Mouse (Mus musculus): ENCODE measurements at regions not wholly inside any gene's neighbourhood (a gene's known extent, or its start where the extent isn't known, plus 50 kb on each side); places are given as distances from the start of the nearest gene placed in this dataset.

DNA sequence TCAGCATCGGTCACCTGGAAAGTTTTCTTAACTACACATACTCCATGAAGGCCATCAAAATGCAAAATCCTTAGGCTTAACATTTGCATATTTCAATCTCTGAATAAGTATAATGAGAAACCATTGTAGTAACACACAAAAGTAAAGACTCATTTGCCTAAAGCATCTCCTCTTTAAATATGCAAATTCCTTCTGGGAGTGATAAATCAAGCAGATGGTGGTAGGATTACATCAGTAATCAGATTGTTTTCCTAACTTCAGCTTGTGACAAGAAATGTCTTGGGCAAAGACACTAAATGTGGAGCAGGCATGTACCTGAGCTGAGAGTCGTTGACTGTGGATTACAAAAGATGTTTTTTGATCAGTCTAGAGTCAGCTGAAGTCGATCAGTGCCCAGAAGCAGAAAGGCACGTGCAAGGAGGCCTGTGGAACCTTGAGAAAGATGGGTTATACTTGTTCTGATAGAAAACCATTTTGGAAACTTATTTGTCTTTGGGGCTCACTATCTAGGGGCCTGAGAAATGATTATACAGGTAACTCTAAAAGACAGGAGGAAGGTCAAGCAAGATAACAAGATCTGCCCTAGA, 615.5 kb upstream of the A1bg start:
- Histone ChIP-seq H3K4me3 (no peak overlapping the region), H3K36me3 (no peaks in the 10 kb centered on the region), H3K9ac (no peak overlapping the region), H3K27ac (replicated peaks) (no peak overlapping the region), H3K4me2 (no peak overlapping the region), H3K9me3 (no peaks in the 10 kb centered on the region), H3K4me1 (peaks cover 16% of the 10 kb centered on the region), H3K27me3 (replicated peaks) (no peaks in the 10 kb centered on the region)
- WGBS = 59% methylated on average over 4 of the region's 4 CpGs
- ATAC-seq (ENCODE audit: extremely low read depth, insufficient number of reproducible peaks, low FRiP score, low TSS enrichment) = no peak

DNA sequence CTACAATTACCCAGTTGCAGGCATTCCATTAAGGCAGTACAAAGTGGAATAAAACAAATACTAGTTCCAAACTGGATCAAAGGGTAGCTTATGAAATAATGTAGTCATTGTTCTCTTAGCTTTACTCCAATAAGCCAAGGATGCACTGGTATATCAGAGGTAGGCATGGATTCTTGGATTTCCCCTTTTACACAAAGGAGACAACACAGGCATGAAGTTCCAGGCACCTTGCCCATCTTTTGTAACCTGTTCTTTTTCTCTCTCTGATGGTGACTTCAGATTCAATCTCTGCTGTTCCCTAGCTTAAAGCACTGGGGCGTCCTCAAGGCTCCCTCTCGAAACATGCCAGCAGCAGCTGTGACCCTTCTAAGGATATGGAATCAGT, 613.5 kb upstream of the A1bg start:
- Histone ChIP-seq H3K4me2 (no peak overlapping the region), H3K9ac (no peak overlapping the region), H3K27ac (replicated peaks) (peak overlapping the region; percentile 51; the same call in 1 of the 2 replicates), H3K9me3 (no peaks in the 10 kb centered on the region), H3K36me3 (no peaks in the 10 kb centered on the region), H3K4me3 (no peak overlapping the region), H3K4me1 (peaks cover 16% of the 10 kb centered on the region), H3K27me3 (replicated peaks) (no peaks in the 10 kb centered on the region)
- ATAC-seq (ENCODE audit: extremely low read depth, insufficient number of reproducible peaks, low FRiP score, low TSS enrichment) = no peak
- whole genome bisulfite sequencing = 80% methylated on average over 2 of the region's 2 CpGs

DNA sequence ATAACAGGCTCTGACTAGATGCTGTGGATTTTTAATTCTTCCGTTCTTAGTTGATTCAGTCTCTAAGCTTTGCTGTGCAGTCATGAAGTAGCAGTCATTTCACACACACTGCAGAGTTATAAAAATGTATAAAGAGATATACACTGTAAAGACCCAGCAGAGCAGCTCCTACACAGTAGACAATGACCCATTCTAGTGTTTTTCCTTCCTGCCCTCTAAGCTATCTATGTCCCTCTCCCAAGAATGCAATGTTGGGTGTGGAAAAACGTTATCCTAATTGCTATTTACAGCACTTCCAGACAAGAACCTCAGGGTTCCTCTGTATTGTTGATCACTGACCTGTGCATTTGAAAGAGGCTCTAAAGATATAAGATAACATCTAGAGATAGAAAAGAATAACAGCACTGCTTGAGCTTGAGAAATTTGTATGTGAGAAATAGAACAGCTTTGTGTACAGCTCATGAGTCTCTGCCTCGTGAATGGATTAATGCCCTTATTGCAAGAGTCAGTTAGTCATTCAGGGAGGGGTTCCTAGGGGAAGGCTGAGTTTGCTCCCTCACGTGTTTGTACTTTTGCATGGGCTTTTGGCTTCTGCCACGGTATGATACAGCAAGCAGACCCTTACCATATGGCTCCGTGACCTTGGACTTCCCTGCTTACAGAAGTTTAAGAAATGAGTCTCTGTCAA, 613.0 kb upstream of the A1bg start:
- no peak overlapping the region for H3K9ac ChIP-seq
- no peak overlapping the region for H3K4me2 ChIP-seq
- H3K9me3 ChIP-seq = no peaks in the 10 kb centered on the region
- H3K27me3 ChIP-seq (replicated peaks) = no peaks in the 10 kb centered on the region
- ATAC-seq (ENCODE audit: extremely low read depth, insufficient number of reproducible peaks, low FRiP score, low TSS enrichment) = no peak
- peak overlapping the region; percentile 51 for H3K27ac ChIP-seq (replicated peaks)
- peaks cover 16% of the 10 kb centered on the region for H3K4me1 ChIP-seq
- H3K4me3 ChIP-seq = no peak overlapping the region
- 31% methylated on average over 6 of the region's 6 CpGs for WGBS
- no peaks in the 10 kb centered on the region for H3K36me3 ChIP-seq

DNA sequence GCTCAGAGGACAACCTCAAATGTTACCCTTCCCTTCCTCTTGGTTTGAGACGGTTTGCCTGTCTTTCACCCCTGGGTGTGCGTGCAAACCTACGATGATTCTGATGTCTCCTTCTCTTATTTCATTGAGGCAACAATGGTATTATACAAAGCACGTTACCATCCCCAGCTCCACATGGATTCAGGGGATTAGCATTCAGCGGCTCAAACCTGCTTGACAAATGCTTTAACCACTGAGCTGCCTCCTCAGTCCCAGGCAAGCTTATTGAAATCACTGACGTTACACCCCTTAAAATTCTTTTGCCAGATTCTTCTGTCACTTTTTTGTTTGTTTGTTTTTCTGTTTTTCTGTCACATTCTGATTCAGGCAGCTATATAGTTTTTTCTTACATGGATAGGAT, 612.4 kb upstream of the A1bg start:
- ATAC-seq (ENCODE audit: extremely low read depth, insufficient number of reproducible peaks, low FRiP score, low TSS enrichment) = no peak
- H3K9ac ChIP-seq = no peak overlapping the region
- no peak overlapping the region for H3K4me3 ChIP-seq
- no peak overlapping the region for H3K4me2 ChIP-seq
- no peaks in the 10 kb centered on the region for H3K36me3 ChIP-seq
- 55% methylated on average over 6 of the region's 6 CpGs for WGBS
- no peak overlapping the region for H3K27ac ChIP-seq (replicated peaks)
- H3K4me1 ChIP-seq = peaks cover 16% of the 10 kb centered on the region
- no peaks in the 10 kb centered on the region for H3K9me3 ChIP-seq
- no peaks in the 10 kb centered on the region for H3K27me3 ChIP-seq (replicated peaks)

DNA sequence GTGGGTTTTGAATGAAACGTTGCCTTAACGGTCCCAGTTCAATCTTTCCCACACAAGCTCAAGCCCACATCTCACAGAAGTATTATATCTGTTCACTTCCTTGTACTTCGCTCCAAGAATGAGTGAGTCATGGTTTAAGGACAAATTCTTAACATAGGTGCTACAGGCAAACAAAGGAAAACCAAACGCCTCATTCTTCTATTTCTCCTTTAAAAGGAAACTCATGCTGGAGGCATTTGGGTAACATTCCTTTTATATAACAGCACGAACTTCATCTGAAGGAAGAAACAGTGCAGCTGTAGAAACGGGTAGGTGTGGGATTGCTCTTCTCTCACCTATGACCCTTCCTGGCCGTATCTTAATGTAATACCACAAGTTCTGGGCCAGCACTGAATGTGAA, 610.0 kb upstream of the A1bg start:
- H3K9ac ChIP-seq = no peak overlapping the region
- no peak overlapping the region for H3K4me3 ChIP-seq
- H3K9me3 ChIP-seq = no peaks in the 10 kb centered on the region
- no peak for ATAC-seq (ENCODE audit: extremely low read depth, insufficient number of reproducible peaks, low FRiP score, low TSS enrichment)
- WGBS = 72% methylated on average over 7 of the region's 7 CpGs
- peaks cover 16% of the 10 kb centered on the region for H3K4me1 ChIP-seq
- no peaks in the 10 kb centered on the region for H3K36me3 ChIP-seq
- H3K4me2 ChIP-seq = no peak overlapping the region
- H3K27ac ChIP-seq (replicated peaks) = 0 out of 2 replicates have a peak overlapping the region, but pooled peaks have one; percentile 4
- H3K27me3 ChIP-seq (replicated peaks) = no peaks in the 10 kb centered on the region

DNA sequence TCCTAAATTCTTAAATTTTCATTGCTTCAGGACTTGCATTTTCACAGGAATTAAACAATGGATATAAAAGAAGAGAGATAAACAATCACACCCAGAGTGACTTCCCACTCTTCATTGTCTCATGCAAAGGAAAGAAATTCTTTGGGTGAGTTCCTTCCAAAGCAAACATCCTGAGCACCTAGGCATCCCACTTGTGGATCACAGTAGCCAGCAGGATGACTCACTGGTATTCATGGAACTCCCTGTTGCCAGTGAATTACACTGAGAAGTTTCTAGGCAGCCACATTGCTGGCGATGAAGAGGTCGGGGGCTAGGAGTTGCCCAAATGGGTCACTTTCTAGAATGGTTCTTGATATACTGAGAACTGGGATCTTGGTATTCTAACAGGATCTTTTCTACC, 609.2 kb upstream of the A1bg start:
- no peak for ATAC-seq (ENCODE audit: extremely low read depth, insufficient number of reproducible peaks, low FRiP score, low TSS enrichment)
- no peak overlapping the region for H3K4me3 ChIP-seq
- H3K9ac ChIP-seq = no peak overlapping the region
- H3K4me1 ChIP-seq = peaks cover 16% of the 10 kb centered on the region
- 56% methylated on average over 2 of the region's 2 CpGs for WGBS
- H3K27me3 ChIP-seq (replicated peaks) = no peaks in the 10 kb centered on the region
- no peak overlapping the region for H3K27ac ChIP-seq (replicated peaks)
- H3K9me3 ChIP-seq = no peaks in the 10 kb centered on the region
- no peaks in the 10 kb centered on the region for H3K36me3 ChIP-seq
- no peak overlapping the region for H3K4me2 ChIP-seq

- Histone ChIP-seq H3K27ac (replicated peaks) (no peak overlapping the region), H3K4me2 (no peak overlapping the region), H3K27me3 (replicated peaks) (no peaks in the 10 kb centered on the region), H3K36me3 (no peaks in the 10 kb centered on the region), H3K9me3 (no peaks in the 10 kb centered on the region), H3K4me1 (peaks cover 6% of the 10 kb centered on the region; the same call in 1 of the 2 replicates), H3K4me3 (no peak overlapping the region), H3K9ac (no peak overlapping the region)
- 53% methylated on average over 2 of the region's 2 CpGs for WGBS
- ATAC-seq (ENCODE audit: extremely low read depth, insufficient number of reproducible peaks, low FRiP score, low TSS enrichment) = no peak
Measured at GRCm38 (mm10) chr15:61523036-61523435, 600.2 kb upstream of the A1bg start.

DNA sequence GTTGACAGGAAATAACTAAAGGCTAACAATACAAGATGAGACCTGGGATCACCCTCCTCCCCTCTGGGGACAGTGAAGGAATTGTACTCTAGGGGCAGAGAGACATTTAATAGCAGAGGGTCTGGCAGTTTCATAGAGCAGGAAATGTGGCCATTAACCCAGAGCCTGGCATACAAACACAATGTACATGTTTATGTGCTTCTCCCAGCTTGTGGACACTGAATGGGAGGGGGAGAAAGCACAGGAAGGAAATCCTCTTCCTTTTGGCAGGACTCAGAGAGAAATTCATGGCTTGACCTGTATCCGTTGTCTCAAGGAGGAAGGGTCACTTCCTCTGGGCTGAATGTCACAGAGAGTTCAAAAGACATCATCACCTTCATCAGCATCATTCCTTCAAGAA, 594.5 kb upstream of the A1bg start:
- no peak overlapping the region for H3K9ac ChIP-seq
- no peak overlapping the region for H3K4me3 ChIP-seq
- H3K9me3 ChIP-seq = no peaks in the 10 kb centered on the region
- no peak overlapping the region for H3K27ac ChIP-seq (replicated peaks)
- H3K36me3 ChIP-seq = no peaks in the 10 kb centered on the region
- H3K4me2 ChIP-seq = no peak overlapping the region
- WGBS = 45% methylated on average over 1 of the region's 1 CpGs
- no peaks in the 10 kb centered on the region for H3K27me3 ChIP-seq (replicated peaks)
- no peak for ATAC-seq (ENCODE audit: extremely low read depth, insufficient number of reproducible peaks, low FRiP score, low TSS enrichment)
- H3K4me1 ChIP-seq = peaks cover 6% of the 10 kb centered on the region

GRCm38 (mm10) chr15:61514324-61514723, 591.5 kb upstream of the A1bg start:
- H3K36me3 ChIP-seq = no peaks in the 10 kb centered on the region
- H3K4me1 ChIP-seq = peaks cover 6% of the 10 kb centered on the region
- no peak overlapping the region for H3K4me3 ChIP-seq
- no peak overlapping the region for H3K4me2 ChIP-seq
- no peak overlapping the region for H3K9ac ChIP-seq
- no peak for ATAC-seq (ENCODE audit: extremely low read depth, insufficient number of reproducible peaks, low FRiP score, low TSS enrichment)
- WGBS = 50% methylated on average over 1 of the region's 1 CpGs
- no peaks in the 10 kb centered on the region for H3K27me3 ChIP-seq (replicated peaks)
- no peak overlapping the region; the same call in 1 of the 2 replicates for H3K27ac ChIP-seq (replicated peaks)
- no peaks in the 10 kb centered on the region for H3K9me3 ChIP-seq

DNA sequence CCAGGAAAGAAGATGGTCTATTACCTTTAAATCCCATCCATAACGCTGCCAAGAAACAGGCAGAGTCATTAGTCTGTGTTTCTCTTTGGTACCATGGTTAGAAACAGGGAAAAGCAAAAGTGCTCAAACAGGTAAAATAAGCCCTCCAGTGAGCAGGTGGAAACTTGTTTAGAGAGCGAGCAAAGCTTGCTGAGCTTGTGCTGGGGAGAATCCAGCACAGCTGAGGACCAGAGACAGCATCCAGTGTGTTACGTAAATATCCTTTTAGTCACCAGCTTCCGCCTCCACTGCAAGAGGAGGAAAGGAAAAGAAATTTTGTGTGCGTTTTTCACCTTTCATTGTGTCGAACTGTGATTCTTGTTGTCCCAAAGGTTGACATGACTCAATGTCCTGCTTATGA, 586.0 kb upstream of the A1bg start:
- no peak for ATAC-seq (ENCODE audit: extremely low read depth, insufficient number of reproducible peaks, low FRiP score, low TSS enrichment)
- Histone ChIP-seq H3K9me3 (no peaks in the 10 kb centered on the region), H3K9ac (no peak overlapping the region), H3K4me2 (no peak overlapping the region), H3K27ac (replicated peaks) (no peak overlapping the region), H3K36me3 (no peaks in the 10 kb centered on the region), H3K4me1 (no peaks in the 10 kb centered on the region), H3K27me3 (replicated peaks) (no peaks in the 10 kb centered on the region), H3K4me3 (no peak overlapping the region)
- 83% methylated on average over 6 of the region's 6 CpGs for WGBS

GRCm38 (mm10) chr15:61506361-61506897, 583.6 kb upstream of the A1bg start:
- Histone ChIP-seq H3K4me2 (no peak overlapping the region), H3K9me3 (no peaks in the 10 kb centered on the region), H3K36me3 (no peaks in the 10 kb centered on the region), H3K4me1 (no peaks in the 10 kb centered on the region), H3K27me3 (replicated peaks) (no peaks in the 10 kb centered on the region), H3K4me3 (no peak overlapping the region), H3K9ac (no peak overlapping the region), H3K27ac (replicated peaks) (no peak overlapping the region)
- WGBS = 71% methylated on average over 6 of the region's 6 CpGs
- no peak for ATAC-seq (ENCODE audit: extremely low read depth, insufficient number of reproducible peaks, low FRiP score, low TSS enrichment)

GRCm38 (mm10) chr15:61503436-61503835, 580.6 kb upstream of the A1bg start:
- H3K9me3 ChIP-seq = no peaks in the 10 kb centered on the region
- 71% methylated on average over 7 of the region's 7 CpGs for WGBS
- no peaks in the 10 kb centered on the region for H3K36me3 ChIP-seq
- H3K4me2 ChIP-seq = no peak overlapping the region
- ATAC-seq (ENCODE audit: extremely low read depth, insufficient number of reproducible peaks, low FRiP score, low TSS enrichment) = no peak
- H3K27ac ChIP-seq (replicated peaks) = no peak overlapping the region
- H3K27me3 ChIP-seq (replicated peaks) = no peaks in the 10 kb centered on the region
- H3K9ac ChIP-seq = no peak overlapping the region
- H3K4me1 ChIP-seq = no peaks in the 10 kb centered on the region
- H3K4me3 ChIP-seq = no peak overlapping the region

Measured in heart, embryonic 13.5 days (tissue).